Mouse (Mus musculus) gastrocnemius, postnatal 10 days (tissue): ENCODE measurements around the gene Sntg2. TPM values are rescaled to one million over a fixed set of nuclear protein-coding genes. Genes with fewer than 3 reads are reported as not detected.

Source experiments
- DNase-seq: peaks from one replicate; pipeline ENCODE4 v3.0.0; 2021; ENCODE audit warnings: mixed read lengths
- total RNA-seq, 2 experiments: library from RNA; stranded (reverse); gene quantifications; 2 replicates each; pipeline ENCODE4 v1.2.3; 2021

Gene Sntg2
- total RNA-seq, 2 experiments from 2014 or later: 0.70 to 0.99 TPM

GRCm38 (mm10) chr12:30202763-30203162, 170.4 kb downstream of the Sntg2 start:
- DNase-seq: no peak

GRCm38 (mm10) chr12:30201031-30201430, 172.1 kb downstream of the Sntg2 start:
- DNase-seq: no peak

- DNase-seq: no peak
Observed at GRCm38 (mm10) chr12:30200621-30201020, 172.6 kb downstream of the Sntg2 start.

- no peak for DNase-seq
Observed at GRCm38 (mm10) chr12:30199735-30200134, 173.4 kb downstream of the Sntg2 start.

GRCm38 (mm10) chr12:30198250-30198649, 174.9 kb downstream of the Sntg2 start:
- no peak for DNase-seq

GRCm38 (mm10) chr12:30181721-30182120, 191.5 kb downstream of the Sntg2 start:
- no peak for DNase-seq

GRCm38 (mm10) chr12:30179623-30180022, 193.6 kb downstream of the Sntg2 start:
- DNase-seq: no peak

- DNase-seq: no peak
Observed at GRCm38 (mm10) chr12:30177966-30178365, 195.2 kb downstream of the Sntg2 start.

GRCm38 (mm10) chr12:30177529-30177928, 195.6 kb downstream of the Sntg2 start:
- no peak for DNase-seq

- DNase-seq: no peak
Observed at GRCm38 (mm10) chr12:30168491-30168890, 204.7 kb downstream of the Sntg2 start.

- no peak for DNase-seq
Observed at GRCm38 (mm10) chr12:30164538-30164937, 208.6 kb downstream of the Sntg2 start.

- DNase-seq: no peak
Observed at GRCm38 (mm10) chr12:30164005-30164404, 209.2 kb downstream of the Sntg2 start.

- no peak for DNase-seq
Observed at GRCm38 (mm10) chr12:30161731-30162406, 211.3 kb downstream of the Sntg2 start.

GRCm38 (mm10) chr12:30160475-30160874, 212.7 kb downstream of the Sntg2 start:
- DNase-seq: peak; percentile 6

GRCm38 (mm10) chr12:30159788-30160187, 213.4 kb downstream of the Sntg2 start:
- DNase-seq: no peak

- DNase-seq: no peak
Observed at GRCm38 (mm10) chr12:30154079-30154673, 219.0 kb downstream of the Sntg2 start.

GRCm38 (mm10) chr12:30142085-30142484, 231.1 kb downstream of the Sntg2 start:
- DNase-seq: no peak

- no peak for DNase-seq
Observed at GRCm38 (mm10) chr12:30132524-30132923, 240.7 kb downstream of the Sntg2 start, which contains the start of gene Tpo. Tpo (minus strand) TSS chr12:30132624.

- DNase-seq: no peak
Observed at GRCm38 (mm10) chr12:30129411-30129716, 243.8 kb downstream of the Sntg2 start.

GRCm38 (mm10) chr12:30128561-30129410, 244.4 kb downstream of the Sntg2 start:
- peak; percentile 70 for DNase-seq
